Mouse (Mus musculus) CH12.LX (cell line): Measurements from ENCODE around the gene Krt83. TPM values are rescaled to one million over a fixed set of nuclear protein-coding genes. Genes with fewer than 3 reads are reported as not detected.

ENCODE experiments used
- DNase-seq: peaks from one replicate; pipeline ENCODE4 v3.0.0-alpha.2; 2013; ENCODE audit errors: extremely low read depth
- H3K27ac ChIP-seq: 2 replicates; pipeline ENCODE4 v1.5.1; 2012; ENCODE audit warnings: low read depth, mild to moderate bottlenecking, control low read depth, moderate library complexity; ENCODE audit not compliant: insufficient read depth
- H3K27me3 ChIP-seq: replicated peaks from 2 replicates; pipeline ENCODE3; 2012; ENCODE audit warnings: inconsistent platforms
- H3K36me3 ChIP-seq, 2 experiments: replicated peaks in 1 of 2; 2 replicates each; pipeline versions ENCODE3 to v1.6.1; 2012; ENCODE audit warnings: inconsistent platforms in 1 of 2, low read length in 1 of 2, mild to moderate bottlenecking in 1 of 2, mixed read lengths in 1 of 2, moderate library complexity in 1 of 2; ENCODE audit not compliant: control insufficient read depth in 1 of 2, insufficient read depth in 1 of 2
- H3K4me1 ChIP-seq, 2 experiments: 2 replicates each; pipeline ENCODE4 v1.6.1; 2012; ENCODE audit warnings: inconsistent platforms in 1 of 2, moderate library complexity in 1 of 2; ENCODE audit not compliant: insufficient read depth in 2 of 2, control insufficient read depth in 1 of 2
- H3K4me2 ChIP-seq: 2 replicates; pipeline ENCODE4 v1.6.1; 2012; ENCODE audit warnings: low read depth, mild to moderate bottlenecking, control low read depth; ENCODE audit not compliant: poor library complexity, insufficient read depth, severe bottlenecking
- H3K4me3 ChIP-seq, 3 experiments: fragments of 150-350 bp in 1 of 3; sonication (generic) in 1 of 3; replicated peaks in 1 of 3; 2 replicates each; pipeline versions ENCODE3 to v1.5.1; 2011 to 2012; ENCODE audit warnings: low read depth in 2 of 3, low read length in 2 of 3, mild to moderate bottlenecking in 2 of 3, moderate library complexity in 2 of 3, control low read depth in 1 of 3, improper control_type of control experiment in 1 of 3, inconsistent platforms in 1 of 3, mixed read lengths in 1 of 3; ENCODE audit not compliant: poor library complexity in 1 of 3
- H3K79me2 ChIP-seq: replicated peaks from 2 replicates; pipeline ENCODE4 v1.6.1; 2012; ENCODE audit warnings: mild to moderate bottlenecking, moderate library complexity; ENCODE audit not compliant: control insufficient read depth, poor library complexity, insufficient read depth, severe bottlenecking; ENCODE audit errors: extremely low read depth
- H3K9ac ChIP-seq: 2 replicates; pipeline ENCODE4 v1.6.1; 2012; ENCODE audit warnings: low read depth, mild to moderate bottlenecking, control low read depth, moderate library complexity; ENCODE audit not compliant: insufficient read depth
- H3K9me3 ChIP-seq: replicated peaks from 2 replicates; pipeline ENCODE3; 2012; ENCODE audit warnings: low read length, inconsistent platforms, mixed read lengths
- EP300 ChIP-seq: IDR thresholded peaks from 2 replicates; pipeline ENCODE4 v1.6.1; 2011; ENCODE audit warnings: low read length, improper control_type of control experiment
- ETS1 ChIP-seq: conservative IDR thresholded peaks from 2 replicates; pipeline ENCODE4 v1.6.1; 2012; ENCODE audit warnings: low read depth, mild to moderate bottlenecking, inconsistent platforms, low read length, improper control_type of control experiment, moderate library complexity
- GABPA ChIP-seq: IDR thresholded peaks from 2 replicates; pipeline ENCODE4 v1.6.1; 2012; ENCODE audit warnings: low read depth, low read length, improper control_type of control experiment, inconsistent platforms; ENCODE audit not compliant: insufficient replicate concordance
- IRF4 ChIP-seq: IDR thresholded peaks from 2 replicates; pipeline ENCODE4 v1.6.1; 2014; ENCODE audit warnings: low read depth, mild to moderate bottlenecking, inconsistent platforms, low read length, improper control_type of control experiment
- KAT2A ChIP-seq: IDR thresholded peaks from 2 replicates; pipeline ENCODE4 v1.6.1; 2012; ENCODE audit warnings: low read length, improper control_type of control experiment, inconsistent platforms; ENCODE audit not compliant: insufficient replicate concordance
- MAFK ChIP-seq: IDR thresholded peaks from 2 replicates; pipeline ENCODE4 v1.6.1; 2011; ENCODE audit warnings: low read length, improper control_type of control experiment; ENCODE audit not compliant: insufficient replicate concordance
- MAX ChIP-seq: IDR thresholded peaks from 2 replicates; pipeline ENCODE4 v1.6.1; 2011; ENCODE audit warnings: low read length, improper control_type of control experiment
- MAZ ChIP-seq: IDR thresholded peaks from 2 replicates; pipeline ENCODE4 v1.6.1; 2012; ENCODE audit warnings: low read depth, mild to moderate bottlenecking, inconsistent platforms, low read length, improper control_type of control experiment, moderate library complexity
- MEF2A ChIP-seq: IDR thresholded peaks from 2 replicates; pipeline ENCODE4 v1.6.1; 2014; ENCODE audit warnings: low read depth, mild to moderate bottlenecking, inconsistent platforms, low read length, improper control_type of control experiment, borderline replicate concordance
- NELFE ChIP-seq: IDR thresholded peaks from 2 replicates; pipeline ENCODE4 v1.6.1; 2011; ENCODE audit warnings: low read depth, low read length, improper control_type of control experiment
- NRF1 ChIP-seq: IDR thresholded peaks from 2 replicates; pipeline ENCODE4 v1.6.1; 2014; ENCODE audit warnings: low read depth, mild to moderate bottlenecking, inconsistent platforms, low read length, improper control_type of control experiment, moderate library complexity
- POLR2A ChIP-seq: IDR thresholded peaks from 2 replicates; pipeline ENCODE4 v1.6.1; 2011; ENCODE audit warnings: low read depth, mild to moderate bottlenecking, improper control_type of control experiment, low read length
- RAD21 ChIP-seq: IDR thresholded peaks from 2 replicates; pipeline ENCODE4 v1.6.1; 2011; ENCODE audit warnings: low read depth, mild to moderate bottlenecking, low read length, improper control_type of control experiment, moderate library complexity
- RCOR1 ChIP-seq: conservative IDR thresholded peaks from 2 replicates; pipeline ENCODE4 v1.6.1; 2012; ENCODE audit warnings: low read depth, mild to moderate bottlenecking, inconsistent platforms, low read length, improper control_type of control experiment
- SMC3 ChIP-seq: IDR thresholded peaks from 2 replicates; pipeline ENCODE4 v1.6.1; 2011; ENCODE audit warnings: low read depth, low read length, improper control_type of control experiment
- TCF12 ChIP-seq: IDR thresholded peaks from 2 replicates; pipeline ENCODE4 v1.6.1; 2014; ENCODE audit warnings: low read depth, mild to moderate bottlenecking, inconsistent platforms, low read length, improper control_type of control experiment
- USF2 ChIP-seq: conservative IDR thresholded peaks from 2 replicates; pipeline ENCODE4 v1.6.1; 2011; ENCODE audit warnings: low read depth, low read length, improper control_type of control experiment
- ZC3H11A ChIP-seq: IDR thresholded peaks from 2 replicates; pipeline ENCODE4 v1.6.1; 2012; ENCODE audit warnings: low read depth, mild to moderate bottlenecking, inconsistent platforms, low read length, improper control_type of control experiment
- ZMIZ1 ChIP-seq: IDR thresholded peaks from 2 replicates; pipeline ENCODE4 v1.6.1; 2012; ENCODE audit warnings: low read depth, mild to moderate bottlenecking, inconsistent platforms, low read length, improper control_type of control experiment
- ZNF384 ChIP-seq: IDR thresholded peaks from 2 replicates; pipeline ENCODE4 v1.6.1; 2012; ENCODE audit warnings: low read depth, low read length, improper control_type of control experiment, inconsistent platforms
- dilution Hi-C: fragments of 300-500 bp; cut with MboI; formaldehyde crosslinking; loops from 2 replicates; pipeline ENCODE4 v1.14.3; 2020; ENCODE audit warnings: low sequenced_read_pairs; ENCODE audit not compliant: extremely low pct_unique_long_range_greater_than_20kb, extremely low pct_ligation_motif_present
- in situ Hi-C: fragments of 300-500 bp; cut with MboI; formaldehyde crosslinking; loops from 3 replicates; pipeline ENCODE4 v1.14.3; 2019; ENCODE audit warnings: low sequenced_read_pairs, low pct_ligation_motif_present, low pct_unique_long_range_greater_than_20kb, mixed read lengths
- polyA plus RNA-seq: library from polyadenylated mRNA; unstranded; fragments of >175 nt; gene quantifications from 2 replicates; pipeline ENCODE4 v1.2.1, GENCODE M21; 2012; ENCODE audit warnings: low read depth; ENCODE audit not compliant: insufficient read length
- total RNA-seq, 2 experiments: library from RNA; depleted of rRNA; stranded (reverse); fragments of 300-350 nt in 1 of 2; fragments of >200 nt in 1 of 2; gene quantifications; 2 replicates each; pipeline ENCODE4 v1.2.3; 2012 to 2014

Krt83 gene
- total and polyA plus RNA-seq, 3 experiments, result not detected

GRCm38 (mm10) chr15:101536054-101536850, 44.9 kb upstream of the Krt83 start:
- DNase-seq, result no peak
- peaks cover 92% of the 10 kb centered on the region for H3K27me3 ChIP-seq
- no peak overlapping the region for H3K27ac ChIP-seq
- H3K36me3 ChIP-seq, result no peaks in the 10 kb centered on the region
- H3K9me3 ChIP-seq, result no peaks in the 10 kb centered on the region
- H3K4me3 ChIP-seq, result no peak overlapping the region
- no peak overlapping the region for H3K9ac ChIP-seq
- H3K4me2 ChIP-seq, result no peak overlapping the region
- H3K4me1 ChIP-seq, result no peaks in the 10 kb centered on the region
- in situ Hi-C loops, result no loop called here
- no peak for TF ChIP-seq RAD21
- no peak for TF ChIP-seq EP300
- dilution Hi-C loops, result no loop called here
- H3K79me2 ChIP-seq, result no peaks in the 10 kb centered on the region

- no peak within 1 kb of the TSS for H3K27ac ChIP-seq
- no peaks in the 10 kb centered on the region for H3K36me3 ChIP-seq
- no peak for DNase-seq
- no peaks in the 10 kb centered on the region for H3K9me3 ChIP-seq
- dilution Hi-C loops, result no loop called here
- H3K4me3 ChIP-seq, result no peak within 1 kb of the TSS
- no peaks in the 10 kb centered on the region for H3K4me1 ChIP-seq
- TF ChIP-seq MEF2A (no peak), NRF1 (no peak), EP300 (no peak), SMC3 (no peak), POLR2A (no peak), GABPA (no peak), ETS1 (no peak), TCF12 (no peak), ZC3H11A (no peak), KAT2A (no peak), ZNF384 (no peak), MAFK (no peak), ZMIZ1 (no peak), NELFE (no peak), MAX (no peak), RCOR1 (no peak), IRF4 (no peak), USF2 (no peak), MAZ (no peak)
- TF ChIP-seq, all 38 proteins: peak for 0
- H3K79me2 ChIP-seq, result no peaks in the 10 kb centered on the region
- H3K4me2 ChIP-seq, result no peak within 1 kb of the TSS
- in situ Hi-C loops, result no loop called here
- H3K27me3 ChIP-seq, result peaks cover 94% of the 10 kb centered on the region
- no peak within 1 kb of the TSS for H3K9ac ChIP-seq
These were observed 41.4 kb upstream of the Krt83 start, which contains the start of gene Krt84 for GRCm38 (mm10) chr15:101532720-101533119. Gene Krt84 (minus strand): TSS chr15:101532820.
